In genomic region chr7:80115224-80115590, GRCm38 (mm10) we compare ENCODE assay signal across 8 mouse cellular contexts. TPM values are rescaled to one million over a fixed set of nuclear protein-coding genes. Genes with fewer than 3 reads are reported as not detected.
DNase-seq lines count a peak whose midpoint lies in the region; ATAC-seq and TF ChIP-seq lines count a peak whose summit lies in the region.

TSS of gene Idh2 (minus strand) at chr7:80115392.

- in situ Hi-C loops in Patski (cut with MboI; ENCODE audit: low pct_unique_long_range_greater_than_20kb) = no loop called here

- WGBS in hindbrain, embryonic 14.5 days = under 1% methylated on average over 29 of the region's 29 CpGs

- no peaks in the 10 kb centered on the region for H3K27me3 ChIP-seq in Patski
- no peaks in the 10 kb centered on the region for H3K27me3 ChIP-seq in hindbrain, embryonic 14.5 days (ENCODE audit: control insufficient read depth, insufficient read depth, low read length)

- H3K9me3 ChIP-seq in hindbrain, embryonic 14.5 days (ENCODE audit: control insufficient read depth, low read length) = no peaks in the 10 kb centered on the region

- no peak for TF ChIP-seq CTCF in Patski (IDR thresholded peaks at IDR 0.05)

- peak within 1 kb of the TSS; percentile 97 for H3K27ac ChIP-seq in hindbrain, embryonic 14.5 days

- DNase-seq in Patski (ENCODE audit: low read depth, low spot score) = no peak
- peak; percentile 94 to 95 for DNase-seq in cerebellum, postnatal 14 days
- peak; percentile 70 to 81 for DNase-seq in frontal cortex, postnatal 25 days (ENCODE audit: low spot score in 2 of 2)
- DNase-seq in hindbrain, embryonic 14.5 days (ENCODE audit: low spot score) = peak; percentile 76
- peak; percentile 91 for DNase-seq in layer of hippocampus, postnatal 36 days
- DNase-seq in lung, postnatal 36 days = peak; percentile 95
- DNase-seq in retina, postnatal 1 day = peak; percentile 93
- DNase-seq in urinary bladder, adult 18-20 months (ENCODE audit: low spot score in 2 of 2) = peak; percentile 87 to 91

- peak within 1 kb of the TSS; percentile 96 for H3K9ac ChIP-seq in hindbrain, embryonic 14.5 days

- H3K4me1 ChIP-seq in hindbrain, embryonic 14.5 days (replicated peaks; ENCODE audit: control insufficient read depth, insufficient read depth, low read length) = peaks cover 43% of the 10 kb centered on the region

- peak within 1 kb of the TSS; percentile 61 for H3K4me2 ChIP-seq in hindbrain, embryonic 14.5 days (replicated peaks)

- CTCF ChIA-PET in Patski (lab: Charles Lee) = interaction anchor here (1.3 to 1.7 kb wide), 2 partner anchors 19 to 23 kb away, joined by 3 read pairs; no protein-coding TSS in a partner anchor

- H3K36me3 ChIP-seq in hindbrain, embryonic 14.5 days (replicated peaks; ENCODE audit: control insufficient read depth, insufficient read depth) = peaks cover 2% of the 10 kb centered on the region; the same call in 1 of the 2 replicates

- POLR2A ChIA-PET in Patski (lab: Charles Lee) = interaction anchor here (0.5 to 1.7 kb wide), 7 partner anchors 19 to 243 kb away, joined by 3 to 7 read pairs (median 3); partner anchors contain the start of gene Zfp710

- H3K4me3 ChIP-seq in hindbrain, embryonic 14.5 days (replicated peaks; ENCODE audit: low read length) = peak within 1 kb of the TSS; percentile 60

- peak; percentile 81 for ATAC-seq in Patski
- ATAC-seq in hindbrain, embryonic 14.5 days (ENCODE audit: low FRiP score) = peak; percentile 94

RNA-seq across cellular contexts. Expression of gene Idh2, which starts in this region (rescaled TPM):
- polyA plus RNA-seq in Patski (2021) = 679 TPM
- 198 and 205 TPM in 2 replicates for polyA plus RNA-seq in hindbrain, embryonic 14.5 days (2014; fragmentation: Nextera tagmentation; extraction: Ambion mirVana)
- total RNA-seq in layer of hippocampus, postnatal 36 days (2021) = 10 to 100 TPM; 57.6 to 61.5 TPM
